Mouse (Mus musculus) forebrain, embryonic 14.5 days (tissue): ENCODE measurements around the gene Nbl1. TPM values are rescaled to one million over a fixed set of nuclear protein-coding genes. Genes with fewer than 3 reads are reported as not detected.

Experiments used
- ATAC-seq: fragments of 200-750 bp; cut with Nextera tagmentation; 2 replicates; pipeline ENCODE4 v1.8.0; 2017; ENCODE audit warnings: mild to moderate bottlenecking, moderate library complexity
- DNase-seq: peaks from one replicate; pipeline ENCODE4 v3.0.0-alpha.2; 2015; ENCODE audit warnings: low spot score
- H3K27ac ChIP-seq: fragments of 300-500 bp; sonication (generic); 2 replicates; pipeline ENCODE4 v1.5.1; 2014; ENCODE audit warnings: low read depth, mild to moderate bottlenecking, control low read depth, low read length, moderate library complexity
- H3K27me3 ChIP-seq: fragments of 300-500 bp; sonication (generic); replicated peaks from 2 replicates; pipeline ENCODE4 v1.6.1; 2014; ENCODE audit warnings: low read length, control low read depth, mixed read lengths; ENCODE audit not compliant: control insufficient read depth, insufficient read depth
- H3K36me3 ChIP-seq: fragments of 300-500 bp; sonication (generic); 2 replicates; pipeline ENCODE4 v1.6.1; 2014; ENCODE audit warnings: low read length, control low read depth; ENCODE audit not compliant: control insufficient read depth, insufficient read depth
- H3K4me1 ChIP-seq: fragments of 300-500 bp; sonication (generic); 2 replicates; pipeline ENCODE4 v1.6.1; 2014; ENCODE audit warnings: antibody characterized with exemption, low read length, control low read depth; ENCODE audit not compliant: control insufficient read depth, insufficient read depth
- H3K4me2 ChIP-seq: fragments of 300-500 bp; sonication (generic); 2 replicates; pipeline ENCODE4 v1.6.1; 2014; ENCODE audit warnings: mild to moderate bottlenecking, control low read depth, low read length
- H3K4me3 ChIP-seq: fragments of 300-500 bp; sonication (generic); 2 replicates; pipeline ENCODE4 v1.5.1; 2014; ENCODE audit warnings: low read depth, low read length, control low read depth
- H3K9ac ChIP-seq: fragments of 300-500 bp; sonication (generic); 2 replicates; pipeline ENCODE4 v1.6.1; 2014; ENCODE audit warnings: mild to moderate bottlenecking, low read length, control low read depth, moderate library complexity
- H3K9me3 ChIP-seq: fragments of 300-500 bp; sonication (generic); replicated peaks from 2 replicates; pipeline ENCODE4 v1.6.1; 2016; ENCODE audit warnings: low read length, control low read depth, mixed read lengths; ENCODE audit not compliant: control insufficient read depth
- WGBS: fragments of 180-500 bp; shearing (Covaris S2); extraction: QIAGEN DNeasy Blood & Tissue Kit; methylation state at CpG from one replicate; pipeline ENCODE4 v1.1.7; 2014; 5-methylcytosine and 5-hydroxymethylcytosine counted together
- polyA plus RNA-seq: library from polyadenylated mRNA; unstranded; fragments of >200 nt; fragmentation: Nextera tagmentation; extraction: Ambion mirVana; gene quantifications from 2 replicates; pipeline ENCODE4 v1.2.1, GENCODE M21; 2014

Gene Nbl1
- polyA plus RNA-seq, 1 experiment from 2014 or later = 22.3 TPM

DNA sequence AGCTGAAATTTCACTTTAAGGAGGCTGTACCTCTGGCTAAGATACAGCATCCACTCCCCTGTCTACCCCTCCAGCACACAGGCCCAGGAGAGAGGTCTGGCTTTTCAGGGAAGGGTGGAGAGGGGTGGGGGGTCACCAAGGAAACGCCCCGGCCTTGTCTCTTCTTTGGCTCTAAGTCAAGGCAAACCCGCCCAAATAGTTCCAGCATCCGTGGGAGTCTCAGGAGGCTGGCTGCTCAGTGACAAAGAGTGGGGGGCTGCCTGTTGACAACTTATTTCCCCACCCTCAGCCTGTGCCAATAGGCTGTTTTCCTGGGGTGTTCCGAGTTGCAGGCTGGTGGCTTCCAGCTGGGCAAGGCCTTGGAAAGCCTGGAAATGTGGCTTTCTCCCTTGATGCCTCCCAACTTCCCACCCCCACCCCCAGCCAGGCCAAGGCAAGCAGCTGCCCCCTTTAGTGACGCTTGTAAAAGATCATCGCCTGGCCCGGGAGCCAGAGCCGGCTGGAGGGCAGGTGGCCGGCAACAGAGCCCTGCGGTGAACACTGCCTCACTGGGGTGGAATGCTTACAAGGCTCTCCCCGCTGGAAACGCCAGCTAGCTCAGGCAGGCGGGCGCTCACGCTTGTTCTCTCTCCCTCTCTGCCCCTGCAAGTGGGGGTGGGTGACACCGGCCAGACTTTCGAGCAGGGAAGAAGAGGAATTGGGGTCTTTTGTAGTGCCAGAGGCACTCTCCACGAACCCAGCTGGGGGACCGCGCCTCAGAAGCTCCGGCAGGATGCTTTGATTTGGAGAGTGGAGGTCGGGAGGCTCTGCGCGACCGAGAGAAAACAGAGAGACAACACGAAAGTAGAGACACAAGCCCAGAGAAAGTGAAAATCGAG, 1.1 kb downstream of the Nbl1 start:
- peak overlapping the region; percentile 62 for H3K9ac ChIP-seq
- no peak overlapping the region for H3K27ac ChIP-seq
- no peaks in the 10 kb centered on the region for H3K36me3 ChIP-seq
- DNase-seq (peak; percentile 47), ATAC-seq (peak; percentile 22)
- H3K4me1 ChIP-seq = peaks cover 7% of the 10 kb centered on the region; the same call in 1 of the 2 replicates
- peak overlapping the region; percentile 85 for H3K4me2 ChIP-seq
- 2% methylated on average over 28 of the region's 28 CpGs for WGBS
- no peaks in the 10 kb centered on the region for H3K9me3 ChIP-seq
- H3K4me3 ChIP-seq = peak overlapping the region; percentile 48
- H3K27me3 ChIP-seq = peaks cover 27% of the 10 kb centered on the region

DNA sequence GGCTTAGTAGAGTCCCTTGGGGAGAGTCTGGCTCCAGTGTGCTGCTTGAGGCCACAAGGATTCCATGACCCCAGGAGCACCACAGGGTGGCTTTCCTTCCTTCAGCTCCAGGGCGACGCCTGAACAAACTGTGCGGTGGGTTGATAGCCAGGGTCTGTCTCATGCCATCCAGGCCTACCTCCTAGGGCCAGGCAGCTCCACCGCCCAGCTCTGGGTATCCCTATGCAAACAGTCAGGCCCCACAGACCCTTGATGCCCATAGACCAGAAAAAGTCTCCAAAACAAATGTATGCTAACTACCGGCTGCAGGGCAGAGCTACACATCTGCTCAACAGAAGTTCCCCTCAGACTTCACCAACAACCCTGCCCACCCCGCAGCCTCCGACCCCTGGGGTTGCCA, 1.7 kb downstream of the Nbl1 start:
- Histone ChIP-seq H3K9me3 (no peaks in the 10 kb centered on the region), H3K4me2 (no peak overlapping the region), H3K36me3 (no peaks in the 10 kb centered on the region), H3K9ac (no peak overlapping the region), H3K27me3 (peaks cover 27% of the 10 kb centered on the region), H3K4me3 (no peak overlapping the region), H3K4me1 (peaks cover 7% of the 10 kb centered on the region; the same call in 1 of the 2 replicates), H3K27ac (no peak overlapping the region)
- WGBS = 33% methylated on average over 7 of the region's 7 CpGs
- ATAC-seq = no peak
- no peak for DNase-seq

DNA sequence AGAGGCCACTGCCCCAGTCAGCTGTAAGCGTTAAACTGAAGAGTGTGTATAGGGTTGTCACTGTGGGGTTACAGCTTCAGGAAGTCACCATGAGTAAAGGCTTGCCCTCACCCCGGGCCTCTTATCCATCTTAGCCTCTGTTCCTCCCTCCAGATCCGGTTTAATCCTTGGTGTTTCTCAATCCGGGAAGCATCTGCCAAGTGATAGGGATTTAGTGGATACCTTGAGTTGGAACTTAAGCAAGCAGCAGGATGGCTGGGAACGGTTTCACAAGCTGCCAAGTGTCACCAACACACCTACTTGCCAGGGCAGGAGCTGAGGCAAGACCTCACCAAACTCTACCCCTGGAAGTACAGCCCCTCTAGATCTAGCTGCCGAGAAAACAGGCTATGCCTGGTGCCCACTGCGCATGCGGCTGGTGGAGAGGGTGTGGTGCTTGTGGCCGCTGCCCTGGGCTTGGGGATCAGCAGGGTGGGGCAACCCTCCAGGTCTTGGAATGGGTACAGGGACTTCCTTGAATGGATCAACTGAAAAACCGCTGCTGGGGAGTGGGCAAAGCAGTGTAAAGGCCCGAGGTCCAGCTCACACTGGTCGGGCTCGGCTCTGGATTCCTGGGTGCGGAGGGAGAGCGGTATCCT, 2.4 kb downstream of the Nbl1 start:
- Histone ChIP-seq H3K4me1 (peaks cover 7% of the 10 kb centered on the region; the same call in 1 of the 2 replicates), H3K27me3 (peaks cover 27% of the 10 kb centered on the region), H3K36me3 (no peaks in the 10 kb centered on the region), H3K27ac (no peak overlapping the region), H3K9me3 (no peaks in the 10 kb centered on the region), H3K4me3 (no peak overlapping the region), H3K4me2 (no peak overlapping the region), H3K9ac (no peak overlapping the region)
- WGBS = 70% methylated on average over 15 of the region's 15 CpGs
- DNase-seq (no peak), ATAC-seq (no peak)

- Histone ChIP-seq H3K27me3 (peaks cover 27% of the 10 kb centered on the region), H3K27ac (no peak overlapping the region), H3K4me3 (no peak overlapping the region), H3K9me3 (no peaks in the 10 kb centered on the region), H3K36me3 (no peaks in the 10 kb centered on the region), H3K4me2 (no peak overlapping the region), H3K4me1 (peaks cover 7% of the 10 kb centered on the region; the same call in 1 of the 2 replicates), H3K9ac (no peak overlapping the region)
- ATAC-seq = no peak
- 62% methylated on average over 9 of the region's 9 CpGs for WGBS
- DNase-seq = no peak
Observed at GRCm38 (mm10) chr4:139088982-139089671, 3.7 kb downstream of the Nbl1 start.

DNA sequence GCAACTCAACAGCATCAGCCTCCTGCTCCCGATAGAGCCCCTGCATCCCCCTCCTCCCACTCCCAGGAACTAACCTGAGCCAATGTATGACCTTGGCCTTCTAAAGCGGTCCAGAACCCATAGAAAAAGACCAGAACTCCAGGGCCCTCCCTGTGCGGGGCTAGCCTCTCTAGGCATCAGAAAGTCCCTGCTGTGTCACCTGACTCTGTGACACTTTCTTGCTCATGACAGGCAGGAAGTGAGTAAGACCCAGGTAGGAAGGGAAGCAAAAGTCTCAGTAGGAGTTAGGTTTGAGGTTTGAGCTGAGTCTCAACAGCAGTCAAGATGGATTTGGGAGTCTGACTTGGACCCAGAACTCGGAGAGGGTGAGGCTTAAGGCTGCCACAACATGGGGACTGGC, 5.8 kb downstream of the Nbl1 start:
- peaks cover 22% of the 10 kb centered on the region for H3K4me1 ChIP-seq
- no peak overlapping the region for H3K9ac ChIP-seq
- H3K4me2 ChIP-seq = no peak overlapping the region
- H3K27ac ChIP-seq = no peak overlapping the region
- H3K9me3 ChIP-seq = no peaks in the 10 kb centered on the region
- no peak overlapping the region for H3K4me3 ChIP-seq
- peaks cover 10% of the 10 kb centered on the region for H3K27me3 ChIP-seq
- ATAC-seq (no peak), DNase-seq (no peak)
- WGBS = 74% methylated on average over 4 of the region's 4 CpGs
- H3K36me3 ChIP-seq = no peaks in the 10 kb centered on the region

DNA sequence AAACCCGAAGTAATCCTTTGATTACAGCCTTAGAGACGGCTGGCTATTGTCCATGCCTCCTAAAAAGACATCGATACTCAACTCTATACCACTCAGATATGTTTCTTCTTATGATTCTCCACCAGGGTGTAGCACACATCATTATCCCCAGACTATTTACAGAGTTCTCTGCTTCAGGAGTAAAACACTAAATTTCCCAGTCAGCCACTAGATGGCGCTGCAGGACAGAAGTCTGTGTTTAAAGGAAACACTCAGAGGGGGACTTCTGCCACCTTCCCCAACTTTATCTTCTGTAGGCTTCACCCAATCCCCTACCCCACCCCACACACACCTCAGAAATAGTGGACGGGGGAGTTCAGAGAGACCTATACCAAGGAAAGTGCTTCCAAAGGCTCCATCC, 6.8 kb downstream of the Nbl1 start:
- Histone ChIP-seq H3K9ac (no peak overlapping the region), H3K4me1 (peaks cover 16% of the 10 kb centered on the region), H3K36me3 (no peaks in the 10 kb centered on the region), H3K4me2 (no peak overlapping the region), H3K9me3 (no peaks in the 10 kb centered on the region), H3K27ac (no peak overlapping the region), H3K27me3 (peaks cover 9% of the 10 kb centered on the region), H3K4me3 (no peak overlapping the region)
- DNase-seq (peak; percentile 94), ATAC-seq (peak; percentile 38; the same call in 1 of the 2 replicates)
- 21% methylated on average over 5 of the region's 5 CpGs for WGBS

DNA sequence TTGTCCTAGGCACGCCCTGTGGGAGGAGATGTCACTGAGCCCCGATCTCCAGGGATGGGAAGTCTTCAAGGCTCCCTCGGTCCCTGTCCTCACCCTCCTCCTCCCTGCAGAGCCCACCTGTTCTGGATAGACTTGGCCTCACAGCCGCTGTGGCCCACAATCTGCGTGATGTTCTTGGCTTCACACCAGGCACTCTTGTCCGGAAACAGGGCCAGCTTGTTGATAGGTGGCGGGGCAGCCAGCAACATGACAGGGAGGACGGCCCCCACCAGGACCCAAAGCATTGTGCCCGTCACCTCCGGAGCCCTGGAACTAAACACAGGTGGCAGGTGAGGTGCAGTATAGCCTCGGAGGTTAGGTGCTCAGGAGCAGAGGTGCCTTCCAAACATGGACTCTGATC, 7.5 kb downstream of the Nbl1 start:
- H3K4me3 ChIP-seq = no peak overlapping the region
- peaks cover 2% of the 10 kb centered on the region; the same call in 1 of the 2 replicates for H3K27me3 ChIP-seq
- no peak overlapping the region for H3K4me2 ChIP-seq
- H3K27ac ChIP-seq = no peak overlapping the region
- no peak for ATAC-seq
- no peak overlapping the region for H3K9ac ChIP-seq
- no peaks in the 10 kb centered on the region for H3K36me3 ChIP-seq
- WGBS = 74% methylated on average over 11 of the region's 11 CpGs
- DNase-seq = no peak
- peaks cover 16% of the 10 kb centered on the region for H3K4me1 ChIP-seq
- no peaks in the 10 kb centered on the region for H3K9me3 ChIP-seq

DNA sequence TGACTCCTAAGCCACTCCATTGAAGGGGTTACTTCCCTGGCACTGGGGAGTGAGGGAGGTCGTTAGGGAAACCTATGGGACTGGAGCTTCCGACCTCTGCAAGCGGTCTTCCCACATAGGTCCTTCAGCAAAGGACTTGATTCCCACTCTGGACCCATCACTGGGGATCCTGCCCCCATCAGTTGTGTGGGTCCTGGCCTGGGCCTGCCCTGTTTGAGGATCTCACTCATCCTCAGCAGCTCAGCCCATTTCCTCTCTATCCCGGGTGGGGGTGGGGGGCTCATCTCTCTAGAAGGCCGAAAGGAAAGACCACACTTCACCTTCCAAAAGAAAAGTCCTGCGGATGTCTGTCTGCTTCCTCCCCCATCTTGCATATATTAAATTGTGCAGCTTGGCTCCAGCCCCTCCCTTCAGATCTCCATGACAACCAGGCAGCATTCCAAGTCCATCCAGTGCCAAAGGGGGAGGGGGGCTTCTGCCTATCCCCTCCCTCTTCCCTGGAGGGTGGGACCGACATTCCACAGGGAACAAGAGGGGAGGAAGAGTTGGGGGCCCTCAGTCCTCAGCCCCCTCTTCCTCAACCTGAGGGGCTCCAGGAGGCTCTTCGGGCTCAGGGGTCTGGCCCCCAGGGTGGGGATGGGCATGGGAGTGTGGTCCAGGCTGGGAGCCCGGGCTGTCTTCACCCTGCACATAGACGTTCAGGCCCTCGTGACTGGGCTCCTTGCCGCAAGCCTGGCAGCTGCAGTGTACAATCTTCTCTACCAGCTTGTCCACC, 9.8 kb downstream of the Nbl1 start:
- Histone ChIP-seq H3K9ac (peak overlapping the region; percentile 25; the same call in 1 of the 2 replicates), H3K27ac (no peak overlapping the region; the same call in 1 of the 2 replicates), H3K36me3 (no peaks in the 10 kb centered on the region), H3K4me3 (no peak overlapping the region), H3K4me1 (peaks cover 16% of the 10 kb centered on the region), H3K27me3 (no peaks in the 10 kb centered on the region), H3K4me2 (peak overlapping the region; percentile 32), H3K9me3 (no peaks in the 10 kb centered on the region)
- ATAC-seq (peak; percentile 70), DNase-seq (peak; percentile 93)
- 14% methylated on average over 12 of the region's 12 CpGs for WGBS
